Mouse (Mus musculus): ENCODE measurements at regions not wholly inside any gene's neighbourhood (a gene's known extent, or its start where the extent isn't known, plus 50 kb on each side); places are given as distances from the start of the nearest gene placed in this dataset.
A peak's percentile ranks its signal among the peaks of the same experiment; 100 is the strongest.
"Not testable (repeated sequence)": the region's sequence is repeated elsewhere in the genome, so short reads cannot be mapped to it uniquely, and the experiment has no call there.

- no peak for DNase-seq (ENCODE audit: low read depth)
Observed at GRCm38 (mm10) chr1:80969927-80970326, 106.8 kb upstream of the Nyap2 start.

GRCm38 (mm10) chr1:80969194-80969593 lies 107.6 kb upstream of the Nyap2 start:
- DNase-seq (ENCODE audit: low read depth), result no peak

GRCm38 (mm10) chr1:80965792-80966191 lies 111.0 kb upstream of the Nyap2 start:
- no peak for DNase-seq (ENCODE audit: low read depth)

GRCm38 (mm10) chr1:80964376-80964775 lies 112.4 kb upstream of the Nyap2 start:
- DNase-seq (ENCODE audit: low read depth), result no peak

GRCm38 (mm10) chr1:80963838-80964237 lies 112.9 kb upstream of the Nyap2 start:
- no peak for DNase-seq (ENCODE audit: low read depth)

GRCm38 (mm10) chr1:80950406-80950805 lies 126.3 kb upstream of the Nyap2 start:
- DNase-seq (ENCODE audit: low read depth), result no peak

- not testable (repeated sequence) for DNase-seq (ENCODE audit: low read depth)
Observed at GRCm38 (mm10) chr1:80946049-80946448, 130.7 kb upstream of the Nyap2 start.

- no peak for DNase-seq (ENCODE audit: low read depth)
Observed at GRCm38 (mm10) chr1:80939372-80939771, 137.4 kb upstream of the Nyap2 start.

- no peak for DNase-seq (ENCODE audit: low read depth)
Observed at GRCm38 (mm10) chr1:80899281-80899680, 141.0 kb upstream of the Dock10 start.

GRCm38 (mm10) chr1:80874140-80874849 lies 116.0 kb upstream of the Dock10 start:
- DNase-seq (ENCODE audit: low read depth), result no peak

- no peak for DNase-seq (ENCODE audit: low read depth)
Observed at GRCm38 (mm10) chr1:80873596-80873995, 115.3 kb upstream of the Dock10 start.

GRCm38 (mm10) chr1:80868805-80869204 lies 110.5 kb upstream of the Dock10 start:
- no peak for DNase-seq (ENCODE audit: low read depth)

- DNase-seq (ENCODE audit: low read depth), result no peak
Observed at GRCm38 (mm10) chr1:80856981-80857380, 98.7 kb upstream of the Dock10 start.

- no peak for DNase-seq (ENCODE audit: low read depth)
Observed at GRCm38 (mm10) chr1:80854945-80855656, 96.8 kb upstream of the Dock10 start.

- no peak for DNase-seq (ENCODE audit: low read depth)
Observed at GRCm38 (mm10) chr1:80854289-80854701, 96.0 kb upstream of the Dock10 start.

GRCm38 (mm10) chr1:80852761-80853160 lies 94.4 kb upstream of the Dock10 start:
- DNase-seq (ENCODE audit: low read depth), result no peak

GRCm38 (mm10) chr1:80830196-80830794 lies 72.0 kb upstream of the Dock10 start:
- DNase-seq (ENCODE audit: low read depth), result peak; percentile 7

GRCm38 (mm10) chr1:80826383-80826782 lies 68.1 kb upstream of the Dock10 start:
- DNase-seq (ENCODE audit: low read depth), result no peak

GRCm38 (mm10) chr1:80823953-80824352 lies 65.6 kb upstream of the Dock10 start:
- DNase-seq (ENCODE audit: low read depth), result no peak

GRCm38 (mm10) chr1:80822185-80822584 lies 63.9 kb upstream of the Dock10 start:
- no peak for DNase-seq (ENCODE audit: low read depth)

GRCm38 (mm10) chr1:80812906-80813305 lies 54.6 kb upstream of the Dock10 start:
- DNase-seq (ENCODE audit: low read depth), result no peak
